Mouse (Mus musculus) thymus, adult 2 months (tissue): ENCODE results near the gene 4930558K02Rik.

Source experiments
- CTCF ChIP-seq: fragments of 200-500 bp; IDR thresholded peaks from 2 replicates; pipeline ENCODE4 v1.5.1; 2012; ENCODE audit warnings: mild to moderate bottlenecking, control low read depth, low read length, moderate library complexity, borderline replicate concordance; ENCODE audit not compliant: control insufficient read depth, poor library complexity, insufficient read depth; ENCODE audit errors: extremely low read depth
- POLR2A ChIP-seq: fragments of 200-500 bp; IDR thresholded peaks from 2 replicates; pipeline ENCODE4 v1.6.1; 2012; ENCODE audit warnings: mild to moderate bottlenecking, low read length, control low read depth, moderate library complexity; ENCODE audit not compliant: control insufficient read depth, poor library complexity, insufficient read depth; ENCODE audit errors: extremely low read depth

DNA sequence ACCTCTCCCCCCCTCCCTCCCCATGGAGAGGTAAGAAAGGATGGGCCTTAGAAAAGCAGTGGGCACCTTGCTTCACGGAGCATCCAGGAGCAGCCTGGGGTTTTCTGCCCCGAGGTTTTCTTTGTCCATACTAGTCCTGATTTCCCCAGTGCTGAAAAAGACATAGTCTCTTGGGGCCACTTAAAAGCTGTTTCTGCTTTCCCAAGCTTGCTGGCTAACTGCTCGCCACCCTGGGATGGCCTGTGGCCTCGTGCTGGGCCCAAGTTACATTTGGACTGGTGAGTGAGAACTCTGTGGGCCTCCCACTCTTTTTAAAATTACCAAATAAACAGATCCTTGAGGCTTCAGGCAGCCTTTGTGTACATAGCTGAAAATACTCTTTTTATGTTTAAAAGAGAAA is 2.1 kb downstream of the 4930558K02Rik start:
- TF ChIP-seq CTCF (no peak), POLR2A (no peak)
